7 mouse cellular contexts compared by ENCODE assay signal in the genomic region with DNA sequence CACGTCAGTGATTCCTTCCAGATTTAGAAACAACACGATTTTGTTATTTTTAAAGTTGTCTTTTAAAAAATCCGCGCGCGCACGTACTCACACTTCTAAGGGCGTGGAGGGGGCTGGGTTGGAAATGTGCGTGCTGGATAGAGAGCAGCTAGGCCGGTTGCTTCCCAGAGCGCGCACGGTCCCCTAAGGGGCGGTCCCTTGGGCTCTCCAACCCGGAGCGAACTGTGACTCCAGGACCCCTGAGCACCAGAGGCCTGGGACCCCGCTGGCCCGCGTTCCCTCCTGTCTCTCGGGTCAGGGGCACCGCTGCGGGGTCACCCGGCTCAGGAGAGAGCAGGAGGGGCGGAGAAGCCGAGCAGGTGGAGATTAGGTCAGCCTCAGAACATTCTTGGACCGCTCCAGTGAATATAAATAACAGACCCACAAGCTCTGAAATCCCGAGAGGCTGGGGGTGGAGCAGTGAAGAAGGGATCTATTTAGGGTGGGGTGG. TPM values are rescaled to one million over a fixed set of nuclear protein-coding genes. Genes with fewer than 3 reads are reported as not detected.
DNase-seq lines count a peak whose midpoint lies in the region; ATAC-seq and TF ChIP-seq lines count a peak whose summit lies in the region.

TSS of gene Pacsin3 (plus strand) at position 294 of the 490 bp plus-strand sequence.

- DNase-seq in CH12.LX (ENCODE audit: extremely low read depth) (no peak), R1 (ENCODE audit: low read depth, low spot score) (peak; percentile 39)
- peak; percentile 63 for DNase-seq in embryo, embryonic 10 days (ENCODE audit: low spot score)
- peak; percentile 73 to 74 for DNase-seq in heart, adult 2 months
- DNase-seq in skeletal muscle tissue, adult 2 months (ENCODE audit: low read depth, low spot score): peak; percentile 75

- intact Hi-C loops in heart, adult 2 months (cut with DNase I): loop anchor here (2.0 to 5.0 kb wide), 2 partner anchors 19 to 138 kb away; partner anchors contain the start of genes Ddb2 and Mybpc3

- H3K9me3 ChIP-seq in CH12.LX (replicated peaks; ENCODE audit: low read length): no peaks in the 10 kb centered on the region
- no peaks in the 10 kb centered on the region for H3K9me3 ChIP-seq in kidney, embryonic 15.5 days (replicated peaks)
- no peaks in the 10 kb centered on the region for H3K9me3 ChIP-seq in lung, embryonic 16.5 days (ENCODE audit: control insufficient read depth, low read length)

- peaks cover 4 to 16% of the 10 kb centered on the region in 2 experiments for H3K4me1 ChIP-seq in CH12.LX (ENCODE audit: control insufficient read depth in 1 of 2, insufficient read depth in 2 of 2)
- H3K4me1 ChIP-seq in heart, adult 2 months (ENCODE audit: control insufficient read depth, insufficient read depth, low read length): peaks cover 2% of the 10 kb centered on the region
- H3K4me1 ChIP-seq in kidney, embryonic 15.5 days: peaks cover 36% of the 10 kb centered on the region
- peaks cover 24% of the 10 kb centered on the region for H3K4me1 ChIP-seq in lung, embryonic 16.5 days (replicated peaks; ENCODE audit: control insufficient read depth, insufficient read depth, low read length)

- no peak for TF ChIP-seq EP300 in CH12.LX (IDR thresholded peaks at IDR 0.05; ENCODE audit: low read length)
- TF ChIP-seq EP300 in heart, adult 2 months (IDR thresholded peaks at IDR 0.05; ENCODE audit: insufficient read depth, low read depth, low read length): no peak

- peak within 1 kb of the TSS; percentile 39 to 69 (median 60) for H3K4me3 ChIP-seq in CH12.LX (replicated peaks in 1 of 3; ENCODE audit: low read depth in 2 of 3, low read length in 2 of 3, poor library complexity in 1 of 3)
- H3K4me3 ChIP-seq in heart, adult 2 months: peak within 1 kb of the TSS; percentile 75
- peak within 1 kb of the TSS; percentile 83 for H3K4me3 ChIP-seq in kidney, embryonic 15.5 days (replicated peaks)
- H3K4me3 ChIP-seq in lung, embryonic 16.5 days (ENCODE audit: low read length): peak within 1 kb of the TSS; percentile 74

- TF ChIP-seq CTCF in CH12.LX (conservative IDR thresholded peaks at IDR 0.05 in 1 of 2, IDR thresholded peaks at IDR 0.05 in 1 of 2; ENCODE audit: low read depth in 2 of 2, low read length in 2 of 2): no peak
- TF ChIP-seq CTCF in heart, adult 2 months (IDR thresholded peaks at IDR 0.05): no peak

- peaks cover 6% of the 10 kb centered on the region for H3K27me3 ChIP-seq in CH12.LX (replicated peaks)
- H3K27me3 ChIP-seq in heart, adult 2 months (ENCODE audit: control insufficient read depth, insufficient read depth, low read length): peaks cover 2% of the 10 kb centered on the region; the same call in 1 of the 2 replicates
- H3K27me3 ChIP-seq in kidney, embryonic 15.5 days: peaks cover 42% of the 10 kb centered on the region
- H3K27me3 ChIP-seq in lung, embryonic 16.5 days (ENCODE audit: control insufficient read depth, insufficient read depth, low read depth, low read length): peaks cover 13% of the 10 kb centered on the region; the same call in 1 of the 2 replicates

- no peaks in the 10 kb centered on the region for H3K36me3 ChIP-seq in CH12.LX (replicated peaks in 1 of 2; ENCODE audit: control insufficient read depth in 1 of 2, insufficient read depth in 1 of 2, low read length in 1 of 2)
- no peaks in the 10 kb centered on the region for H3K36me3 ChIP-seq in heart, adult 2 months (ENCODE audit: control insufficient read depth, insufficient read depth, low read length)
- peaks cover 4% of the 10 kb centered on the region for H3K36me3 ChIP-seq in kidney, embryonic 15.5 days
- H3K36me3 ChIP-seq in lung, embryonic 16.5 days (ENCODE audit: control insufficient read depth, insufficient read depth, low read length): peaks cover 4% of the 10 kb centered on the region; the same call in 1 of the 2 replicates

- ATAC-seq in kidney, embryonic 15.5 days (replicated peaks; ENCODE audit: low FRiP score): peak; percentile 37
- ATAC-seq in lung, embryonic 16.5 days (ENCODE audit: low read depth): peak; percentile 29

- 2% methylated on average over 27 of the region's 27 CpGs for WGBS in heart, adult 2 months
- WGBS in kidney, embryonic 15.5 days: 1% methylated on average over 27 of the region's 27 CpGs
- WGBS in lung, embryonic 16.5 days: under 1% methylated on average over 27 of the region's 27 CpGs

- H3K79me2 ChIP-seq in CH12.LX (replicated peaks; ENCODE audit: control insufficient read depth, extremely low read depth, insufficient read depth, poor library complexity, severe bottlenecking): no peaks in the 10 kb centered on the region
- no peaks in the 10 kb centered on the region; the same call in 1 of the 2 replicates for H3K79me2 ChIP-seq in heart, adult 2 months (replicated peaks; ENCODE audit: control insufficient read depth, insufficient read depth, low read length)

- H3K4me2 ChIP-seq in CH12.LX (ENCODE audit: insufficient read depth, low read depth, poor library complexity, severe bottlenecking): peak within 1 kb of the TSS; percentile 74; the same call in 1 of the 2 replicates
- peak within 1 kb of the TSS; percentile 90 for H3K4me2 ChIP-seq in kidney, embryonic 15.5 days
- H3K4me2 ChIP-seq in lung, embryonic 16.5 days (ENCODE audit: low read depth, low read length): peak within 1 kb of the TSS; percentile 64

- no peak for TF ChIP-seq POLR2A in CH12.LX (IDR thresholded peaks at IDR 0.05; ENCODE audit: low read depth, low read length)
- 0 out of 2 replicates have a peak, but pooled peaks have one; percentile 23 for TF ChIP-seq POLR2A in heart, adult 2 months (IDR thresholded peaks at IDR 0.05; ENCODE audit: insufficient read depth, low read depth, low read length)

- dilution Hi-C loops in CH12.LX (cut with MboI; ENCODE audit: extremely low pct_ligation_motif_present, extremely low pct_unique_long_range_greater_than_20kb, low sequenced_read_pairs): no loop called here

- H3K9ac ChIP-seq in CH12.LX (ENCODE audit: insufficient read depth, low read depth): peak within 1 kb of the TSS; percentile 60
- H3K9ac ChIP-seq in heart, adult 2 months (ENCODE audit: low read depth, low read length): peak within 1 kb of the TSS; percentile 93
- peak within 1 kb of the TSS; percentile 62 for H3K9ac ChIP-seq in kidney, embryonic 15.5 days
- H3K9ac ChIP-seq in lung, embryonic 16.5 days (ENCODE audit: low read length): peak within 1 kb of the TSS; percentile 76

- H3K27ac ChIP-seq in CH12.LX (ENCODE audit: insufficient read depth, low read depth): no peak within 1 kb of the TSS
- H3K27ac ChIP-seq in heart, adult 2 months: peak within 1 kb of the TSS; percentile 91
- peak within 1 kb of the TSS; percentile 90 for H3K27ac ChIP-seq in kidney, embryonic 15.5 days
- H3K27ac ChIP-seq in lung, embryonic 16.5 days (ENCODE audit: low read length): peak within 1 kb of the TSS; percentile 86

- no peak for TF ChIP-seq RAD21 in CH12.LX (IDR thresholded peaks at IDR 0.05; ENCODE audit: low read depth, low read length)

- in situ Hi-C loops in CH12.LX (cut with MboI; ENCODE audit: low pct_ligation_motif_present, low pct_unique_long_range_greater_than_20kb, low sequenced_read_pairs): no loop called here

TF ChIP-seq in CH12.LX, 34 proteins besides CTCF, POLR2A, EP300 and RAD21:
- TF ChIP-seq ZMIZ1 (IDR thresholded peaks at IDR 0.05; ENCODE audit: low read depth, low read length) (no peak), BHLHE40 (IDR thresholded peaks at IDR 0.05; ENCODE audit: low read depth, low read length) (no peak), TBP (conservative IDR thresholded peaks at IDR 0.05; ENCODE audit: low read depth, low read length) (no peak), ETS1 (conservative IDR thresholded peaks at IDR 0.05; ENCODE audit: low read depth, low read length) (no peak), CHD1 (IDR thresholded peaks at IDR 0.05; ENCODE audit: low read depth, low read length) (no peak)

RNA-seq across cellular contexts. Expression of gene Pacsin3, which starts in this region (rescaled TPM):
- total RNA-seq in CH12.LX (2012; rRNA removed) (5.3 and 9.1 TPM in 2 replicates), CH12.LX (2014; rRNA removed) (1.2 and 1.5 TPM in 2 replicates)
- 1.4 and 3.1 TPM in 2 replicates for polyA plus RNA-seq in CH12.LX (2012; ENCODE audit: insufficient read length, low read depth)
- 100 to 1,000 TPM; 141 to 157 TPM for total RNA-seq in heart, adult 2 months (2021)
- 139 and 165 TPM in 2 replicates for polyA plus RNA-seq in heart, adult 2 months (2012; rRNA removed)
- polyA plus RNA-seq in kidney, embryonic 15.5 days (2015; fragmentation: Nextera tagmentation; extraction: Ambion mirVana): 39.9 and 40.3 TPM in 2 replicates
- 52.8 and 57.4 TPM in 2 replicates for polyA plus RNA-seq in lung, embryonic 16.5 days (2015; fragmentation: Nextera tagmentation; extraction: Ambion mirVana)

Comparison
In these comparisons a context has a peak if more than half of its experiments do, and no peak if none do; other contexts are left out.
1. RNA of gene Pacsin3 (total RNA-seq): 141 to 157 TPM in heart, adult 2 months; 1.2 to 9.1 TPM in CH12.LX; every median in the first group is over 10 times any median in the second.
2. RNA of gene Pacsin3 (polyA plus RNA-seq): 139 to 165 TPM in heart, adult 2 months, 52.8 to 57.4 TPM in lung, embryonic 16.5 days and 39.9 to 40.3 TPM in kidney, embryonic 15.5 days; 1.4 to 3.1 TPM in CH12.LX; every median in the first group is over 10 times any median in the second.
3. Peak in every context shown above with its lines, with median percentiles within 50 percentile points of each other: H3K4me2 ChIP-seq, H3K4me3 ChIP-seq and H3K9ac ChIP-seq.